Mouse (Mus musculus): ENCODE results near the gene Lpin2.

GRCm38 (mm10) chr17:71195633-71196391 is 13.5 kb downstream of the Lpin2 start:
- no peak for TF ChIP-seq GATA1 (IDR thresholded peaks at IDR 0.05; ENCODE audit: borderline replicate concordance, low read length)
- TF ChIP-seq FLI1 (IDR thresholded peaks at IDR 0.05; ENCODE audit: low read length): no peak
